Mouse (Mus musculus) embryonic fibroblast, embryonic 13.5 days (primary cell): ENCODE data around the gene Gpr18.

Experiments used
- CTCF ChIP-seq: IDR thresholded peaks from 2 replicates; pipeline ENCODE4 v1.5.1; 2011; ENCODE audit warnings: mild to moderate bottlenecking, control low read depth, low read length, moderate library complexity, borderline replicate concordance; ENCODE audit not compliant: insufficient read depth
- POLR2A ChIP-seq: IDR thresholded peaks from 2 replicates; pipeline ENCODE4 v1.6.1; 2011; ENCODE audit warnings: low read depth, mild to moderate bottlenecking, control low read depth, low read length, moderate library complexity

DNA sequence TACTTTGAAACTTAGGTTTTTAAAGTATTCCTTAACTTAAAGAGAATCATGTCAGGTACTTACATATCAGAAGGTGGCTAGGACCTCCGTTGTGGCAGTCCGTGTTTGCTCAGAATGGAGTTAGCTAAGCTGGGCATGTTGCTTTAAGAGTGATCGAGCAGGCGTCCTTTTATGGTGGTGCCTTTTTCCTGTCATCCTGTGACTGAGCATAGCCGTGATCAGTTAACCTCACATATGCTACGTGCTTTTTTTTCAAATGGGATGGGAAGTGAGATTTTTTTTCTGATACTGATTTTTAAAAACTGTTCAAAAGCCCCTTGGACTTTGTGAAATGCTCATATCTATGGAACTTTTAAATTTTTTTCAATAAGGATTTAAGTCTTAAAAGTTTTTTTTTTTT is 49.4 kb upstream of the Gpr18 start, which contains the start of gene Gpr183:
- TF ChIP-seq CTCF = no peak
- no peak for TF ChIP-seq POLR2A
